Mouse (Mus musculus) CH12.LX (cell line): ENCODE measurements around the gene Inha. TPM values are rescaled to one million over a fixed set of nuclear protein-coding genes. Genes with fewer than 3 reads are reported as not detected.

Source experiments
- DNase-seq: peaks from one replicate; pipeline ENCODE4 v3.0.0-alpha.2; 2013; ENCODE audit errors: extremely low read depth
- H3K27ac ChIP-seq: 2 replicates; pipeline ENCODE4 v1.5.1; 2012; ENCODE audit warnings: low read depth, mild to moderate bottlenecking, control low read depth, moderate library complexity; ENCODE audit not compliant: insufficient read depth
- H3K27me3 ChIP-seq: replicated peaks from 2 replicates; pipeline ENCODE3; 2012; ENCODE audit warnings: inconsistent platforms
- H3K36me3 ChIP-seq, 2 experiments: replicated peaks in 1 of 2; 2 replicates each; pipeline versions ENCODE3 to v1.6.1; 2012; ENCODE audit warnings: inconsistent platforms in 1 of 2, low read length in 1 of 2, mild to moderate bottlenecking in 1 of 2, mixed read lengths in 1 of 2, moderate library complexity in 1 of 2; ENCODE audit not compliant: control insufficient read depth in 1 of 2, insufficient read depth in 1 of 2
- H3K4me1 ChIP-seq, 2 experiments: 2 replicates each; pipeline ENCODE4 v1.6.1; 2012; ENCODE audit warnings: inconsistent platforms in 1 of 2, moderate library complexity in 1 of 2; ENCODE audit not compliant: insufficient read depth in 2 of 2, control insufficient read depth in 1 of 2
- H3K4me2 ChIP-seq: 2 replicates; pipeline ENCODE4 v1.6.1; 2012; ENCODE audit warnings: low read depth, mild to moderate bottlenecking, control low read depth; ENCODE audit not compliant: poor library complexity, insufficient read depth, severe bottlenecking
- H3K4me3 ChIP-seq, 3 experiments: fragments of 150-350 bp in 1 of 3; sonication (generic) in 1 of 3; replicated peaks in 1 of 3; 2 replicates each; pipeline versions ENCODE3 to v1.5.1; 2011 to 2012; ENCODE audit warnings: low read depth in 2 of 3, low read length in 2 of 3, mild to moderate bottlenecking in 2 of 3, moderate library complexity in 2 of 3, control low read depth in 1 of 3, improper control_type of control experiment in 1 of 3, inconsistent platforms in 1 of 3, mixed read lengths in 1 of 3; ENCODE audit not compliant: poor library complexity in 1 of 3
- H3K79me2 ChIP-seq: replicated peaks from 2 replicates; pipeline ENCODE4 v1.6.1; 2012; ENCODE audit warnings: mild to moderate bottlenecking, moderate library complexity; ENCODE audit not compliant: control insufficient read depth, poor library complexity, insufficient read depth, severe bottlenecking; ENCODE audit errors: extremely low read depth
- H3K9ac ChIP-seq: 2 replicates; pipeline ENCODE4 v1.6.1; 2012; ENCODE audit warnings: low read depth, mild to moderate bottlenecking, control low read depth, moderate library complexity; ENCODE audit not compliant: insufficient read depth
- H3K9me3 ChIP-seq: replicated peaks from 2 replicates; pipeline ENCODE3; 2012; ENCODE audit warnings: low read length, inconsistent platforms, mixed read lengths
- BHLHE40 ChIP-seq: IDR thresholded peaks from 2 replicates; pipeline ENCODE4 v1.6.1; 2011; ENCODE audit warnings: mild to moderate bottlenecking, low read depth, low read length, improper control_type of control experiment
- CHD1 ChIP-seq: IDR thresholded peaks from 2 replicates; pipeline ENCODE4 v1.6.1; 2012; ENCODE audit warnings: low read depth, low read length, improper control_type of control experiment, inconsistent platforms
- CHD2 ChIP-seq: IDR thresholded peaks from 2 replicates; pipeline ENCODE4 v1.6.1; 2011; ENCODE audit warnings: low read length, improper control_type of control experiment
- CTCF ChIP-seq, 2 experiments: IDR thresholded peaks in 1 of 2; conservative IDR thresholded peaks in 1 of 2; 2 replicates each; pipeline ENCODE4 v1.5.1; 2011 to 2012; ENCODE audit warnings: low read depth in 2 of 2, low read length in 2 of 2, improper control_type of control experiment in 1 of 2, inconsistent platforms in 1 of 2, mild to moderate bottlenecking in 1 of 2, moderate library complexity in 1 of 2
- E2F4 ChIP-seq: IDR thresholded peaks from 2 replicates; pipeline ENCODE4 v1.6.1; 2011; ENCODE audit warnings: low read depth, low read length, improper control_type of control experiment; ENCODE audit not compliant: insufficient replicate concordance
- ELF1 ChIP-seq: IDR thresholded peaks from 2 replicates; pipeline ENCODE4 v1.6.1; 2014; ENCODE audit warnings: low read depth, mild to moderate bottlenecking, inconsistent platforms, low read length, improper control_type of control experiment
- EP300 ChIP-seq: IDR thresholded peaks from 2 replicates; pipeline ENCODE4 v1.6.1; 2011; ENCODE audit warnings: low read length, improper control_type of control experiment
- ETS1 ChIP-seq: conservative IDR thresholded peaks from 2 replicates; pipeline ENCODE4 v1.6.1; 2012; ENCODE audit warnings: low read depth, mild to moderate bottlenecking, inconsistent platforms, low read length, improper control_type of control experiment, moderate library complexity
- GABPA ChIP-seq: IDR thresholded peaks from 2 replicates; pipeline ENCODE4 v1.6.1; 2012; ENCODE audit warnings: low read depth, low read length, improper control_type of control experiment, inconsistent platforms; ENCODE audit not compliant: insufficient replicate concordance
- HCFC1 ChIP-seq: IDR thresholded peaks from 2 replicates; pipeline ENCODE4 v1.6.1; 2012; ENCODE audit warnings: low read depth, mild to moderate bottlenecking, inconsistent platforms, low read length, improper control_type of control experiment
- IRF4 ChIP-seq: IDR thresholded peaks from 2 replicates; pipeline ENCODE4 v1.6.1; 2014; ENCODE audit warnings: low read depth, mild to moderate bottlenecking, inconsistent platforms, low read length, improper control_type of control experiment
- JUN ChIP-seq: IDR thresholded peaks from 2 replicates; pipeline ENCODE4 v1.6.1; 2011; ENCODE audit warnings: low read depth, mild to moderate bottlenecking, low read length, improper control_type of control experiment, moderate library complexity; ENCODE audit not compliant: insufficient read depth
- JUND ChIP-seq: conservative IDR thresholded peaks from 2 replicates; pipeline ENCODE4 v1.6.1; 2011; ENCODE audit warnings: low read depth, low read length, improper control_type of control experiment
- KAT2A ChIP-seq: IDR thresholded peaks from 2 replicates; pipeline ENCODE4 v1.6.1; 2012; ENCODE audit warnings: low read length, improper control_type of control experiment, inconsistent platforms; ENCODE audit not compliant: insufficient replicate concordance
- MAFK ChIP-seq: IDR thresholded peaks from 2 replicates; pipeline ENCODE4 v1.6.1; 2011; ENCODE audit warnings: low read length, improper control_type of control experiment; ENCODE audit not compliant: insufficient replicate concordance
- MAX ChIP-seq: IDR thresholded peaks from 2 replicates; pipeline ENCODE4 v1.6.1; 2011; ENCODE audit warnings: low read length, improper control_type of control experiment
- MAZ ChIP-seq: IDR thresholded peaks from 2 replicates; pipeline ENCODE4 v1.6.1; 2012; ENCODE audit warnings: low read depth, mild to moderate bottlenecking, inconsistent platforms, low read length, improper control_type of control experiment, moderate library complexity
- MEF2A ChIP-seq: IDR thresholded peaks from 2 replicates; pipeline ENCODE4 v1.6.1; 2014; ENCODE audit warnings: low read depth, mild to moderate bottlenecking, inconsistent platforms, low read length, improper control_type of control experiment, borderline replicate concordance
- MXI1 ChIP-seq: IDR thresholded peaks from 2 replicates; pipeline ENCODE4 v1.6.1; 2011; ENCODE audit warnings: mild to moderate bottlenecking, low read depth, low read length, improper control_type of control experiment
- MYC ChIP-seq: IDR thresholded peaks from 2 replicates; pipeline ENCODE4 v1.6.1; 2011; ENCODE audit warnings: low read depth, mild to moderate bottlenecking, improper control_type of control experiment, low read length
- NELFE ChIP-seq: IDR thresholded peaks from 2 replicates; pipeline ENCODE4 v1.6.1; 2011; ENCODE audit warnings: low read depth, low read length, improper control_type of control experiment
- NRF1 ChIP-seq: IDR thresholded peaks from 2 replicates; pipeline ENCODE4 v1.6.1; 2014; ENCODE audit warnings: low read depth, mild to moderate bottlenecking, inconsistent platforms, low read length, improper control_type of control experiment, moderate library complexity
- PAX5 ChIP-seq: IDR thresholded peaks from 2 replicates; pipeline ENCODE4 v1.6.1; 2012; ENCODE audit warnings: low read length, inconsistent platforms, mixed read lengths
- POLR2A ChIP-seq: IDR thresholded peaks from 2 replicates; pipeline ENCODE4 v1.6.1; 2011; ENCODE audit warnings: low read depth, mild to moderate bottlenecking, improper control_type of control experiment, low read length
- POLR2AphosphoS2 ChIP-seq: IDR thresholded peaks from 2 replicates; pipeline ENCODE4 v1.6.1; 2011; ENCODE audit warnings: low read depth, low read length, improper control_type of control experiment
- RAD21 ChIP-seq: IDR thresholded peaks from 2 replicates; pipeline ENCODE4 v1.6.1; 2011; ENCODE audit warnings: low read depth, mild to moderate bottlenecking, low read length, improper control_type of control experiment, moderate library complexity
- RCOR1 ChIP-seq: conservative IDR thresholded peaks from 2 replicates; pipeline ENCODE4 v1.6.1; 2012; ENCODE audit warnings: low read depth, mild to moderate bottlenecking, inconsistent platforms, low read length, improper control_type of control experiment
- SIN3A ChIP-seq: IDR thresholded peaks from 2 replicates; pipeline ENCODE4 v1.6.1; 2012; ENCODE audit warnings: low read length, improper control_type of control experiment, inconsistent platforms
- SMC3 ChIP-seq: IDR thresholded peaks from 2 replicates; pipeline ENCODE4 v1.6.1; 2011; ENCODE audit warnings: low read depth, low read length, improper control_type of control experiment
- TBP ChIP-seq: conservative IDR thresholded peaks from 2 replicates; pipeline ENCODE4 v1.6.1; 2011; ENCODE audit warnings: low read depth, low read length, improper control_type of control experiment
- TCF12 ChIP-seq: IDR thresholded peaks from 2 replicates; pipeline ENCODE4 v1.6.1; 2014; ENCODE audit warnings: low read depth, mild to moderate bottlenecking, inconsistent platforms, low read length, improper control_type of control experiment
- UBTF ChIP-seq: IDR thresholded peaks from 2 replicates; pipeline ENCODE4 v1.6.1; 2012; ENCODE audit warnings: low read depth, mild to moderate bottlenecking, inconsistent platforms, low read length, improper control_type of control experiment, moderate library complexity
- USF1 ChIP-seq: IDR thresholded peaks from 2 replicates; pipeline ENCODE4 v1.6.1; 2014; ENCODE audit warnings: low read depth, mild to moderate bottlenecking, inconsistent platforms, low read length, improper control_type of control experiment
- USF2 ChIP-seq: conservative IDR thresholded peaks from 2 replicates; pipeline ENCODE4 v1.6.1; 2011; ENCODE audit warnings: low read depth, low read length, improper control_type of control experiment
- ZC3H11A ChIP-seq: IDR thresholded peaks from 2 replicates; pipeline ENCODE4 v1.6.1; 2012; ENCODE audit warnings: low read depth, mild to moderate bottlenecking, inconsistent platforms, low read length, improper control_type of control experiment
- ZKSCAN1 ChIP-seq: IDR thresholded peaks from 2 replicates; pipeline ENCODE4 v1.6.1; 2012; ENCODE audit warnings: low read depth, inconsistent platforms, low read length, improper control_type of control experiment, borderline replicate concordance
- ZMIZ1 ChIP-seq: IDR thresholded peaks from 2 replicates; pipeline ENCODE4 v1.6.1; 2012; ENCODE audit warnings: low read depth, mild to moderate bottlenecking, inconsistent platforms, low read length, improper control_type of control experiment
- ZNF384 ChIP-seq: IDR thresholded peaks from 2 replicates; pipeline ENCODE4 v1.6.1; 2012; ENCODE audit warnings: low read depth, low read length, improper control_type of control experiment, inconsistent platforms
- dilution Hi-C: fragments of 300-500 bp; cut with MboI; formaldehyde crosslinking; loops from 2 replicates; pipeline ENCODE4 v1.14.3; 2020; ENCODE audit warnings: low sequenced_read_pairs; ENCODE audit not compliant: extremely low pct_unique_long_range_greater_than_20kb, extremely low pct_ligation_motif_present
- in situ Hi-C: fragments of 300-500 bp; cut with MboI; formaldehyde crosslinking; loops from 3 replicates; pipeline ENCODE4 v1.14.3; 2019; ENCODE audit warnings: low sequenced_read_pairs, low pct_ligation_motif_present, low pct_unique_long_range_greater_than_20kb, mixed read lengths
- polyA plus RNA-seq: library from polyadenylated mRNA; unstranded; fragments of >175 nt; gene quantifications from 2 replicates; pipeline ENCODE4 v1.2.1, GENCODE M21; 2012; ENCODE audit warnings: low read depth; ENCODE audit not compliant: insufficient read length
- total RNA-seq, 2 experiments: library from RNA; depleted of rRNA; stranded (reverse); fragments of 300-350 nt in 1 of 2; fragments of >200 nt in 1 of 2; gene quantifications; 2 replicates each; pipeline ENCODE4 v1.2.3; 2012 to 2014

Gene Inha
- total and polyA plus RNA-seq, 3 experiments = not detected

DNA sequence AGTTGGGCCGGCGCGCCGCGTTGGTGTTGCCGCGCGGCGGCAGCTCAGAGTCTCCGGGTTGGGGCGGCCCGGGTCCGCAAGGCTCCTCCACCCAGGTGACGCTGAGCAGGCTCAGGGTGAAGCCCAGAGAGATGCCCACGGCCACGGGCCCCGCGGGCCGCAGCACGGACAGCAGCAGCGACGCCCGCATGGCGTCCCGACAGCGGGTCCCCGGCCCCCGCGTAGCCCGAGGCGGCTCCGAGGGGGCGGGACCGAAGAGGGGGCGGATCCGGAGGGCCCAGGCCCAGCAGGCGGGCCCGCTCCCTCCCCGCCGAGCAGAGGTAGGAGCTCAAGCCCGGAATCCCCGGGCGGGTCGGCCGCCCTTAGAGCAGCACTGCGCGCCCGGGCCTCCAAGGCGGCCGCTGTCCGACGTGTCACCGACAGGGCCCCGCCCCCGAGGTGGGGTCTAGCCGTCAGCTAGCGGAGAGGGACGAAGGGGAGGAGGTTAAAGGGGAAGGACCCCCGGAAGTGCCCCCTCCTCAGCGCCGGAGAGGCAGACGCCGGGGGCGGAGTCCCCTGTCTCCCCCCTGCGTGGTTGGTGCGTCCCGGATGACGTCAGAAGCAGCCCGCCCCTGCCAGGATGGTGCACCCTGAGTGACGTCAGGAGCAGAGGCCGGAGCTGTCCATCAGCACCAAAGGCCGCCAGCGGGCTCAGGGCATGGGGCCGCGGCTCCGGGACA, 27.8 kb upstream of the Inha start, which contains the start of the genes Chpf and Tmem198:
Gene Chpf, minus strand, starts transcription at position 392 of the 719 bp plus-strand sequence.
Gene Tmem198, plus strand, starts transcription at position 617 of the 719 bp plus-strand sequence.
- Histone ChIP-seq H3K9me3 (no peaks in the 10 kb centered on the region), H3K4me3 (peak within 1 kb of the TSS; percentile 67 to 81 (median 78)), H3K27ac (peak within 1 kb of the TSS; percentile 52), H3K4me2 (peak within 1 kb of the TSS; percentile 94), H3K27me3 (peaks cover 5% of the 10 kb centered on the region), H3K4me1 (peaks cover 7 to 24% of the 10 kb centered on the region in 2 experiments), H3K36me3 (peaks cover 24 to 31% of the 10 kb centered on the region in 2 experiments), H3K9ac (peak within 1 kb of the TSS; percentile 70), H3K79me2 (peaks cover 5% of the 10 kb centered on the region; the same call in 1 of the 2 replicates)
- dilution Hi-C loops = no loop called here
- in situ Hi-C loops = no loop called here
- no peak for TF ChIP-seq ZKSCAN1
- no peak for TF ChIP-seq ZNF384
- TF ChIP-seq E2F4 = no peak
- no peak for TF ChIP-seq EP300
- no peak for TF ChIP-seq ZC3H11A
- peak; percentile 83 for TF ChIP-seq POLR2A
- TF ChIP-seq MAX = peak; percentile 59; the same call in 1 of the 2 replicates
- TF ChIP-seq NRF1 = peak; percentile 47
- TF ChIP-seq TCF12 = peak; percentile 48; the same call in 1 of the 2 replicates
- peak; percentile 98 for TF ChIP-seq MAZ
- TF ChIP-seq CTCF (conservative IDR thresholded peaks at IDR 0.05 in 1 of 2, IDR thresholded peaks at IDR 0.05 in 1 of 2; ENCODE audit: low read depth in 2 of 2, low read length in 2 of 2) = peak in 1 of 2 experiments; percentile 1; a peak in 1 of 4 replicates
- 0 out of 2 replicates have a peak, but pooled peaks have one; percentile 31 for TF ChIP-seq MYC
- TF ChIP-seq HCFC1 = peak; percentile 67
- no peak for TF ChIP-seq RAD21
- TF ChIP-seq ELF1 = peak; percentile 92
- no peak for TF ChIP-seq RCOR1
- TF ChIP-seq USF1 = no peak
- peak; percentile 38; the same call in 1 of the 2 replicates for TF ChIP-seq MEF2A
- no peak for TF ChIP-seq TBP
- TF ChIP-seq SIN3A = peak; percentile 95
- peak; percentile 40; the same call in 1 of the 2 replicates for TF ChIP-seq POLR2AphosphoS2
- TF ChIP-seq IRF4 = no peak; the same call in 1 of the 2 replicates
- peak; percentile 60 for TF ChIP-seq ZMIZ1
- 0 out of 2 replicates have a peak, but pooled peaks have one; percentile 30 for TF ChIP-seq JUN
- no peak; the same call in none of the 2 replicates for TF ChIP-seq MXI1
- peak; percentile 73; the same call in 1 of the 2 replicates for TF ChIP-seq GABPA
- TF ChIP-seq USF2 = no peak
- TF ChIP-seq NELFE = peak; percentile 88
- 0 out of 2 replicates have a peak, but pooled peaks have one; percentile 9 for TF ChIP-seq BHLHE40
- no peak for TF ChIP-seq SMC3
- peak; percentile 90 for TF ChIP-seq UBTF
- no peak for TF ChIP-seq KAT2A
- no peak for TF ChIP-seq JUND
- peak; percentile 46 for TF ChIP-seq ETS1
- TF ChIP-seq CHD2 = no peak
- no peak for TF ChIP-seq CHD1
- no peak for TF ChIP-seq PAX5
- no peak for TF ChIP-seq MAFK
- peak; percentile 95 for DNase-seq
